Mouse (Mus musculus) left cerebral cortex, adult 8-10 months (tissue): ENCODE results near the gene Mkrn3. TPM values are rescaled to one million over a fixed set of nuclear protein-coding genes. Genes with fewer than 3 reads are reported as not detected.

Experiments used
- DNase-seq, 2 experiments: peaks; one replicate each; pipeline ENCODE4 v3.0.0; 2022; ENCODE audit warnings: low spot score in 2 of 2
- total RNA-seq, 4 experiments: library from RNA; stranded (reverse); gene quantifications; 2 replicates each; pipeline ENCODE4 v1.2.4; 2022

The Mkrn3 gene
- total RNA-seq, 4 experiments from 2014 or later, result 0.36 to 0.98 (median 0.55) TPM

DNA sequence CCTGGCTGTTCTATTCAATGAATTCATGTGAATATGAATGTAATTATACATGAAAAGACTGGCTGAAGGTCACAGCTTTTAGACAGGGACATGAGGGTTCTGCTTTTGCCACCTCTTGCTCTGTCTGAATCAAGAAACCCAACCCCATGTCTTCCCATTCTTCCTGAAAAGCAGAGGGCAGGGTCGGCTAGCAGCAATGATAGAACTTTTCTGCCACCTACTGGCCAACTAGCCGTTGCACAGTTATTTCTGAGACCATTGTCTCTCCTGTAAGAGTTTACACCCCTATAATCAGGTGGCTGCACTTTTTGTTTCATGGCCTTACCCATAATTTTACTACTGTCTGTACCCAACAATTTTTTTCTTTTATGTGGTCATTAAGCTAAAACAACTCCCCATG lies 37.5 kb downstream of the Mkrn3 start:
- no peak for DNase-seq

DNA sequence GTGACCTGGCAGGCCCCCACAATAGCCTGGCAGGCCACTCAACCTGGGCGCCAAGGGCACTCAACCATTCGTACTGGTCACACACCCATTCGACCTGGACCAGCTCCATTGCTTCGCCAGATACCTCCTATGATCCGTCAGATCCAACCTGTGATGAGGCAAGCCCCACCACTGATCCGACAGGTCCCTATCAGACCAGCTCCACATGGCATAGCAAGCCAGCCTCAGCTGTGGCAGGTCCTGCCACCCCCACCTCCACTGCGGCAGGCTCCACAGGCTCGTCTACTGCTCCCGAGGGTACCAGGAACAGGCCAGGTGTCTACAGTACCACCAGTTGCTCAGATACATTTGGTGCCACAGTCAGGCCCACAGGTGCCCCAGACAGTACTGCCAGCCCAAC lies 41.4 kb downstream of the Mkrn3 start:
- DNase-seq, result no peak

DNA sequence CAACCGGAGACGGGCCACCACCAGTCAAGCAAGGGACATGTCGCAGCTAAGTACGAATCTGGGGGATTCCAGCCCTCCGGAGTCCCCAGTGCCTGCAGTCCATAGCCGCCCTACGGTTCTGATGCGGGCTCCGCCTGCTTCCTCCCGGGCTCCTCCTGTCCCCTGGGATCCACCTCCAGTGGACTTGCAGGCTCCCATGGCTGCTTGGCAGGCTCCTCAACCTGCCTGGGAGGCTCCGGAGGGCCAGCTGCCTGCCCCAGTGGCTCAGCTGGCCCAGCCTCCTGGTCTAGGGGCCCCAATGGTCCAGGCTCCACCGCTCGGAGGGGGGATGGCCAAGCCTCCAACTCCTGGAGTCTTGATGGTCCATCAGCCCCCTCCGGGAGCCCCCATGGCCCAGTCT lies 42.6 kb downstream of the Mkrn3 start:
- DNase-seq, result no peak

DNA sequence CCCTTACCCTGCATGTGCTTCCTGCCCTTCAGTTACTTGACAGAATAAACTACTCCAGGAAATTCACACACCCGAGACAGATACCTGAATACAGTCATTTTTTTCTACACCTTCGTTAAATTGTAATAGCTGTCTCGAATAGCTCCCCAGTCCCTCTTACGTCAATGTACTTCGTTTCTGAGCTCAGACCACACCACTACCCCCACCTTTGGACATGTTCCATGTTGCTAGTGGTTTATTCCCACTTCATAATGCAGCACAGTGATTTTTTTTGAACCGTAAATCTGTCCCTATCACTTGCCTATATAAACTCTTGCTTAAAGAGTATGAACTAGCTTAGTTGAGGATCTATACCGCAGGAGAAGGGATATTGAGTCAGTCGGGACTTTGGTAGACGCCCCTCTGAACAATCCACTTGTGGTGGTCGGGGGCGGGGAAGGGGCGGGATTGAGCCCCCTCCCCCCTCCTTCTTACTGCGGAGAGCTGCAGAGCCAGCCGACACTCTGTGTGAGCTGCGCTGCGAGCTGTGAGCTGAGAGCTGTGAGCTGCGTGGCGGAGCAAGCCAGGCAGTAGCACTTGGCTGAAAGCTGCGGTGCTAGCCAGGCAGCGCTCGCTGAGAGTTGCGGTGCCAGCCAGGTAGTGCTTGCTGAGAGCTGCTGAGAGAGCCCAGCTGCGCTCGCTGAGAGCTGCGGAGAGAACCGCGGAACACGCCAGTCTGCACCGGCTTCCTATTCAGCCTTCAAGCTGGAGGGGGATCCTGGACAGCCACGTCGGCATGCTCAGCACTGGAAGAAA lies 43.2 kb downstream of the Mkrn3 start, which contains the start of gene Magel2:
Gene Magel2 (plus strand): TSS at position 501 of the 795 bp plus-strand sequence.
- DNase-seq, result no peak

DNA sequence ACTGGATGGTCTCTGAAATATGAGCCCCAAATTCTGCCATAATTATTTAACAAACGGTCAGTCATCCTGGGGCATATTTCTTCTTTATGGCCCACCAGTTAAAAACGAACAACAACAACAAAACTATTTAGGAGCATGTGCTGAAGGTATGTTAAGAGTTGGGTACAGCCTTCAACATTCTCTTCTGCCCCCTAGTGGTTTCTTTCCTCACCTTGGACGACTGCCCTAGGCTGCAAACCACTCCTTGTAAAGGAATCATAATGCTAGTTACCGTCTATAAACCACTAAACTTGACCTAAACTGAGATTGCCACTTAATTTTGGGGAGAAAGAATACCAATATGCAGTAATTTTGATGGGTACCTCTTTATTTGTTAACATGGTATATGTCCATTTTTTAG lies 44.3 kb downstream of the Mkrn3 start:
- DNase-seq, result no peak

Other genes with a start within 250 kb of the Mkrn3 start
- 100 to 1,000 TPM; 118 to 125 (median 122) TPM for gene Ndn, start 73.6 kb downstream of the Mkrn3 start, total RNA-seq
- gene Magel2, start 43.1 kb downstream of the Mkrn3 start, total RNA-seq, result 1 to 10 TPM; 1.5 to 3.2 (median 2.4) TPM
- under 1 TPM in 3 of 4 experiments, not detected in 1; 0.27 to 0.46 (median 0.37) TPM for gene Peg12, start 44.4 kb upstream of the Mkrn3 start, total RNA-seq